Mouse (Mus musculus) neural tube, embryonic 10.5 days (tissue): ENCODE measurements around the gene Diaph3.

Source experiments
- DNase-seq: peaks from one replicate; pipeline ENCODE4 v3.0.0-alpha.2; 2017; ENCODE audit warnings: low spot score; ENCODE audit errors: extremely low spot score

Diaph3 gene

GRCm38 (mm10) chr14:86660556-86660955 is 480.5 kb downstream of the Diaph3 start:
- no peak for DNase-seq

- no peak for DNase-seq
Observed at GRCm38 (mm10) chr14:86656262-86656661, 484.8 kb downstream of the Diaph3 start.

GRCm38 (mm10) chr14:86646499-86647120 is 494.4 kb downstream of the Diaph3 start:
- no peak for DNase-seq

- DNase-seq: peak; percentile 22
Observed at GRCm38 (mm10) chr14:86642831-86643241, 498.2 kb downstream of the Diaph3 start.

DNA sequence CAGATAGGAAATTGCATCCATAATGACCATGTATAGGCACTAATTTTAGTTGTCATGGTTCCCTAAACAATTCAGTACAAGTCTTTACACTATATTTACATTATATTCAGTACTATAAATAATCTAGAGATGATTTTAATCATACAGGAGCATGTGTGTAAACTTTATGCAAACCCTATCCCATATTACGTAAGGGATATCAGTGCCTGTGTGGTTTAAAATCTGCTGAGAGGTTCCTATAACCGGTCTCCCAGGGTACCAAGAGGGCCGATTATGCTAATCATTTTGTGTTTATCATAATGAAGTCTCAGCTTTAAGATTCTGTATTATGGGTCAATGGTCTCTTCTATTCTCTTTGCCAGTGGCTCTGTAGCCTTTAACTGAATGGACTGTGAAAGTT is 499.2 kb downstream of the Diaph3 start:
- no peak for DNase-seq

DNA sequence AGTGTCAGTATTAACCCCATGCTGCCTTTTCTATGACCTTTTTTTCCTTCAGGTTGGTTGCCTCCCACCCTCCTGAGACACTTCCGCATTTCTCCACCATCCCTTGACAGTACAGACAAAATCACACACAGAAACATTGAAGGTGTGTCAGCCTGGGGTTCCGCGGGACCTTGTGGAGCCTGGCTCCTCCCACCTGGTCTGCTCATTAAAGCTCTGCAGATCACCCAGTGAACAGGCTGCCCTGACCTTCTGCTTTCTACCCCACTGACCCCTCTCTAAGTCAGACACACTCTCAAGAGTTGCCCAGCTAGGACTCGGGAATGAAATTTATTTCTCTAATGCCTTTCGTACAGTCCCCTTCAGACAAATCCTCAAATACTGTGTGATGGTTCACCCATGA is 500.9 kb downstream of the Diaph3 start:
- no peak for DNase-seq

DNA sequence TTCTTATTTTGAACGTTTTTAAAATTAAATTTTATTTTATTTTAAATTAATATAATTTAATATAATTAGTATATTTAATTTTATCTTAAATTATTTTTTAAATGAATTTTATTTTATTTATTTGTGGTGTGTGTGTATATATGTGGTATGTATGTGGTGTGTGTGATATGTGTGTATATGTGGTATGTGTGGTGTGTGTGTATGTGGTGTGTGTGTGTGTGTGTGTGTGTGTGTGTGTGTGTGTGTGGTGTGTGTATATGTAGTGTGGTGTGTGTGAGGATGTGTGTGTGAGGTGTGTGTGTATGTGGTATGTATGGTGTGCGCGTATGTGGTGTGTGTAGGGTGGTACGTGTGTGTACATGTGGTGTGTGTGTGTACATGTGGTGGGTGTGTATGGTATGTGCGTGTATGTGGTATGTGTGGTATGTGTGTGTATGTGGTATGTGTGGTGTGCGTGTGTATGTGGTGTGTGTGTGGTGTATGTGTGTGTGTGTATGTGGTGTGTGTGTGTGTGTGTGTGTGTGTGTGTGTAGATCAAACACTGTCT is 505.4 kb downstream of the Diaph3 start:
- no peak for DNase-seq

DNA sequence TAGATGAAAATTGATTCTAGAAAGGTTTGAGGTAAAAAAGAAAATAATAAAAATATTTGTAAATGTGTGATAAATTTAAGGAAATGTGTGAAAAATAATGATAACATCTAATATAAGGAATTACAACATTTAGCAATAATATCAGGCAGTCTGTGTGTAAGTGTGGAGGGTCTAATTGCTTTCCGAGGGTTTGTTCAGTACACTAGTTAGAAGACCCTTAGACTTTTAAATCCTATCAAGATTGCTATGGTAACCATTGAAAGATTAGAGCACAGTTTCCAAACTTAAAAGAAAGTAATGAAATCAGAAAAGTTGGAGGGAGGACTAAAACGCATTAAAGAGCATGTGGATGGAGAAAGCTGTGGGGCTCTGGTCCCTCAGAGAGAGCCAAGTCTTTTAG is 506.0 kb downstream of the Diaph3 start:
- DNase-seq: no peak

DNA sequence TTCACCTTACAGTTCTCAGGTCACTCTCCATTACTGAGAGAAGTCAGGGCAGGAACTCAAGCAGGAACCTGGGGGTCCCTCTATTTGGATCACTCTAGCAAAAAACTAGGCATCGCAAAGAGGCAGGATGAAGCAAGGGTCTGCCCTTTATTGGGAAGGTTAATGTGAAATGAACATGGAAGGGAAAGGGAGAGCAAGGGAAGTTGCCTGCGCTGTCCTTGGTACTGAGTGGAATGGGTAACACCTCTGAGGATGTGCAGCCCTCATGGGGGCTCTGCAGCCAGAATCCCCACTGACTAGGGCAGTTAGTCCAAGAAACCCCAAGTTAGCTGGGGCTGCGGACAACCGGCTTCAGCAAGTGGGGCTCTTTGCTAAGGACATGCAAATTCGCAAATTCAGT is 507.2 kb downstream of the Diaph3 start:
- peak; percentile 19 for DNase-seq

DNA sequence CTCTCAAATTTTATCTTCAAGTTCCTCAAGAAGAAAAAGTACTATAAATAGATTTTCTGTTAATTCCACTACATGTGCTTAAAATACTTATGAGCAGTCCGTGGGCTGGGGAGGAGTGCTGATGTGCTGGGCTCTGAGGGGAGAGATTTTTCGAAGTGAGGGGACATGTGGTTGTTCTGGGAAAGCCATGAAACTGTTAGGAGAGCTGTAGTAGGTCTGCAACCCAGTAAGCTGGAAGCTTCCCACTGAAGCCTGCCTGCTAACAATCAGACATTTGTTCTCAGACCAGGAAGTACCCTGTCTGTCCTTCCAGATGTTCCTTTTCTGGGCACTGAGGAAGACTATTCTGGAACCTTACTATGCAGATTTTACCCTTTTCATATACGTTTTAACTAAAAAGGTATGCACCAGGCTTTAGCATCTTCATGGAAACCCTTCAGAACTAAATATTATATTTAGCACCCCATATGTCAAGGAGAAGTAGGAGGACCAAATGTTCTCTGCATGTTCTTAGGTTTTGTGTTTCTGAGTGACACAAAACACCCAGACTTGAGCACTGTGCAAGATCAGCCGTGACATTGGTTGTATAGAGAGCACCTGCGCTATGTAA is 516.1 kb downstream of the Diaph3 start:
- DNase-seq: no peak

DNA sequence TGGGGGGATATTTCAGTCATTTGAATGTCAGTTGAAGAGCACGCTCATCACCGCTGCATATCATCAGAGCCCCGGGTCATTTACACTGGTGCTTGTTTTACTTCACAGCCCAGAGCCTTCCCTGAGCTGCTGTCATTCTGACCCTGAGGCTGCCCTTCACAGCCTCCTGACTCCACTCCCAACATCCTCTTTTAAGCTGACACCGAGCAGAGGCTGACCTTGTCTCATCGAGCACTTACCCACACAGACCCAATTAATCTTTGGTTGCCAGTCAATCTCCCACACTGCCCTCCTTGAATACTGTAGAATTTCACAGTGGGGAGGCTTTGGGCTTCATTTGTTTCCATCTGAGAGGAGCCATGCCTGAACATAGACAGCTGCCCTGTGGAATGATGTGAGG is 521.4 kb downstream of the Diaph3 start:
- no peak for DNase-seq
